Comparison of ENCODE assay signal across 14 mouse cellular contexts in genomic region chr1:28453469-28453868, GRCm38 (mm10).
DNase-seq lines count a peak whose midpoint lies in the region.
"Had no signal": no experiment of that assay in that cellular context is flagged by ENCODE, and none has a peak within 500 bp of the region (broad histone marks: within the 10 kb centered on the region; RNA-seq: fewer than 3 reads in every experiment).

No protein-coding gene starts in this region.

- peak; percentile 11 to 14 for DNase-seq in cerebellum, postnatal 10 days
- DNase-seq in cerebellum, adult 18-20 months: no peak
- peak; percentile 4 to 13 for DNase-seq in left cerebral cortex, adult 18-20 months (ENCODE audit: low spot score in 2 of 2)
- DNase-seq in left cerebral cortex, postnatal 36 days (ENCODE audit: low spot score in 2 of 2): no peak
- peak; percentile 24 for DNase-seq in right cerebral cortex, adult 18-20 months
- DNase-seq in right cerebral cortex, postnatal 36 days (ENCODE audit: low spot score in 2 of 2): no peak
- DNase-seq in right cerebral cortex, postnatal 14 days: peak; percentile 5
- DNase-seq in thymus, postnatal 36 days: no peak
- DNase-seq: adrenal gland, postnatal 10 days; cerebellum, adult 11-12 months; heart, adult 2 months; kidney, adult 18-20 months; kidney, postnatal 25 days; liver, postnatal 0 days had no signal

- intact Hi-C loops in left cerebral cortex, postnatal 36 days (cut with DNase I): no loop called here

Comparison
In these comparisons a context has a peak if more than half of its experiments do, and no peak if none do; other contexts are left out.
1. DNase-seq: peak in cerebellum, postnatal 10 days (2 of 2), left cerebral cortex, adult 18-20 months (2 of 2), right cerebral cortex, adult 18-20 months (single experiment) and right cerebral cortex, postnatal 14 days (single experiment); none in cerebellum, adult 18-20 months (0 of 2), left cerebral cortex, postnatal 36 days (0 of 2), right cerebral cortex, postnatal 36 days (0 of 2) and thymus, postnatal 36 days (0 of 2).